Mouse (Mus musculus) brain, embryonic 14.5 days (tissue): ENCODE measurements at regions not wholly inside any gene's neighbourhood (a gene's known extent, or its start where the extent isn't known, plus 50 kb on each side); places are given as distances from the start of the nearest gene placed in this dataset.

Experiments used
- CTCF ChIP-seq: fragments of 200-500 bp; IDR thresholded peaks from 2 replicates; pipeline ENCODE4 v1.5.1; 2012; ENCODE audit warnings: inconsistent platforms, mild to moderate bottlenecking, moderate library complexity, borderline replicate concordance; ENCODE audit not compliant: insufficient read depth, insufficient read length; ENCODE audit errors: extremely low read depth
- POLR2A ChIP-seq: fragments of 200-500 bp; IDR thresholded peaks from 2 replicates; pipeline ENCODE4 v1.6.1; 2012; ENCODE audit warnings: mild to moderate bottlenecking, inconsistent platforms, borderline replicate concordance; ENCODE audit not compliant: poor library complexity, insufficient read depth, insufficient read length, severe bottlenecking; ENCODE audit errors: extremely low read depth

GRCm38 (mm10) chr4:95270389-95270788, 218.4 kb upstream of the Jun start:
- TF ChIP-seq CTCF (no peak), POLR2A (no peak)
